Mouse (Mus musculus) liver, embryonic 13.5 days (tissue): Measurements from ENCODE around the gene Kazald1. TPM values are rescaled to one million over a fixed set of nuclear protein-coding genes. Genes with fewer than 3 reads are reported as not detected.

Experiments
- ATAC-seq: fragments of 200-750 bp; cut with Nextera tagmentation; 2 replicates; pipeline ENCODE4 v1.8.0; 2017; ENCODE audit warnings: low read depth, mild to moderate bottlenecking, moderate number of reproducible peaks, moderate library complexity
- DNase-seq: peaks from one replicate; pipeline ENCODE4 v3.0.0; 2022
- H3K27ac ChIP-seq: fragments of 300-500 bp; sonication (generic); 2 replicates; pipeline ENCODE4 v1.5.1; 2015; ENCODE audit warnings: moderate library complexity, mild to moderate bottlenecking, inconsistent platforms
- H3K27me3 ChIP-seq: fragments of 300-500 bp; sonication (generic); 2 replicates; pipeline ENCODE4 v1.6.1; 2015; ENCODE audit warnings: mild to moderate bottlenecking, inconsistent platforms
- H3K36me3 ChIP-seq: fragments of 300-500 bp; sonication (generic); 2 replicates; pipeline ENCODE4 v1.6.1; 2015; ENCODE audit warnings: mild to moderate bottlenecking, inconsistent platforms
- H3K4me1 ChIP-seq: fragments of 300-500 bp; sonication (generic); replicated peaks from 2 replicates; pipeline ENCODE4 v1.6.1; 2015; ENCODE audit warnings: inconsistent platforms
- H3K4me2 ChIP-seq: fragments of 300-500 bp; sonication (generic); 2 replicates; pipeline ENCODE4 v1.6.1; 2015; ENCODE audit warnings: inconsistent platforms, mild to moderate bottlenecking, moderate library complexity
- H3K4me3 ChIP-seq: fragments of 300-500 bp; sonication (generic); replicated peaks from 2 replicates; pipeline ENCODE4 v1.5.1; 2015; ENCODE audit warnings: mild to moderate bottlenecking, inconsistent platforms
- H3K9ac ChIP-seq: fragments of 300-500 bp; sonication (generic); 2 replicates; pipeline ENCODE4 v1.6.1; 2015; ENCODE audit warnings: mild to moderate bottlenecking, inconsistent platforms
- H3K9me3 ChIP-seq: fragments of 300-500 bp; sonication (generic); replicated peaks from 2 replicates; pipeline ENCODE4 v1.6.1; 2016; ENCODE audit warnings: inconsistent platforms
- WGBS: fragments of 180-500 bp; shearing (Covaris S2); methylation state at CpG from one replicate; pipeline ENCODE4 v1.1.7; 2015; ENCODE audit not compliant: insufficient replicate concordance; 5-methylcytosine and 5-hydroxymethylcytosine counted together
- polyA plus RNA-seq: library from polyadenylated mRNA; unstranded; fragments of >200 nt; fragmentation: Nextera tagmentation; extraction: Ambion mirVana; gene quantifications from 2 replicates; pipeline ENCODE4 v1.2.1, GENCODE M21; 2015

Gene Kazald1
- polyA plus RNA-seq, 1 experiment from 2014 or later, result 0.25 TPM

DNA sequence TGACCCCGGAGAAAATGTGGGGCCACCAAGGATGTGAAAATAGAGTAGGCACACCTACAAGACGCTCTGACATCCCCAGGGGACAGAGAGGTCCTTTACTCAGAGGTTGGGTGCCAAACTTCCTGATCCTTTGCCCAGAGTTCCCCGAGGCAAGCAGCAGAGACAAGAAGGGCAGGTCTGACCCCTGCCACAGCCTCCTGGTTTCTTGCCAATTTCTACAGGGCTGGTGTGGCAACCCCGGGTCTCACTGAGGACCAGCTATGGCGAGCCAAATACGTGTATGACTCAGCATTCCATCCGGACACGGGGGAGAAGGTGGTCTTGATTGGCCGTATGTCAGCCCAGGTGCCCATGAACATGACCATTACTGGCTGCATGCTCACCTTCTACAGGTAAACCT is 25.5 kb upstream of the Kazald1 start:
- whole genome bisulfite sequencing, result 61% methylated on average over 9 of the region's 9 CpGs
- ATAC-seq, result no peak

GRCm38 (mm10) chr19:45053451-45053850 is 21.6 kb upstream of the Kazald1 start:
- DNase-seq, result no peak
- Histone ChIP-seq H3K4me1 (peaks cover 35% of the 10 kb centered on the region), H3K4me3 (no peak overlapping the region), H3K4me2 (no peak overlapping the region), H3K36me3 (no peaks in the 10 kb centered on the region), H3K27me3 (0 out of 2 replicates have a peak, but pooled peaks cover 5% of the 10 kb centered on the region), H3K9me3 (no peaks in the 10 kb centered on the region), H3K9ac (no peak overlapping the region), H3K27ac (no peak overlapping the region)
- ATAC-seq, result no peak
- 80% methylated on average over 8 of the region's 8 CpGs for WGBS

More for the DNA sequence above, 25.5 kb upstream of the Kazald1 start:
- no peak overlapping the region for H3K27ac ChIP-seq
- H3K9me3 ChIP-seq, result no peaks in the 10 kb centered on the region
- H3K4me3 ChIP-seq, result no peak overlapping the region
- H3K36me3 ChIP-seq, result no peaks in the 10 kb centered on the region
- H3K9ac ChIP-seq, result no peak overlapping the region
- peaks cover 34% of the 10 kb centered on the region for H3K4me1 ChIP-seq
- peaks cover 33% of the 10 kb centered on the region for H3K27me3 ChIP-seq
- no peak overlapping the region for H3K4me2 ChIP-seq
- DNase-seq, result no peak

GRCm38 (mm10) chr19:45054892-45055690 is 19.9 kb upstream of the Kazald1 start:
- ATAC-seq, result no peak
- DNase-seq, result no peak
- Histone ChIP-seq H3K27ac (no peak overlapping the region), H3K4me1 (peaks cover 40% of the 10 kb centered on the region), H3K27me3 (no peaks in the 10 kb centered on the region), H3K9me3 (no peaks in the 10 kb centered on the region), H3K4me2 (no peak overlapping the region), H3K4me3 (no peak overlapping the region), H3K9ac (no peak overlapping the region), H3K36me3 (no peaks in the 10 kb centered on the region)
- 49% methylated on average over 6 of the region's 6 CpGs for WGBS

DNA sequence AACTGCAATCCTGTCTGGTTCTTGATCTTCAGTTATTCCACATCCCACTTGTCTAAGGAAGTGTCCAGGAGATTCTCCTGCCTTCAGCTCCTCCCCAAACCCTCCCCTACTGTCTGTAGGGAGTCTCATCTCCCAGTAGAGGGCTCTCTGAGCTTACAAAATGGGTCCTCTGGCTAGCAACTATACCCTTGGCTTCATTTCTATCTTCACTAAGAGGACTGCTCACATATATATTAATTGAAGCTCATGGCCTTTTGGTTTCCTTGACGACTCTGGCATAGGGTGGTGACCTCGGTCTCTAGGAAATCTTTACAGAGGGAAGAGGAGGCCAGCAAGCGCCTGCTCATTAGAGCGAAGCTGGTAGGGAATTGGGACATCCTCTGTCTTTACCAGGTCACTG is 18.7 kb upstream of the Kazald1 start:
- 0 out of 2 replicates have a peak overlapping the region, but pooled peaks have one; percentile 95 for H3K27ac ChIP-seq
- no peaks in the 10 kb centered on the region for H3K36me3 ChIP-seq
- 42% methylated on average over 4 of the region's 4 CpGs for WGBS
- no peaks in the 10 kb centered on the region for H3K27me3 ChIP-seq
- H3K9ac ChIP-seq, result no peak overlapping the region
- peaks cover 45% of the 10 kb centered on the region for H3K4me1 ChIP-seq
- H3K9me3 ChIP-seq, result no peaks in the 10 kb centered on the region
- no peak overlapping the region for H3K4me2 ChIP-seq
- no peak for DNase-seq
- ATAC-seq, result no peak
- no peak overlapping the region for H3K4me3 ChIP-seq

GRCm38 (mm10) chr19:45056908-45057698 is 17.9 kb upstream of the Kazald1 start:
- DNase-seq (no peak), ATAC-seq (no peak)
- peaks cover 45% of the 10 kb centered on the region for H3K4me1 ChIP-seq
- 67% methylated on average over 7 of the region's 7 CpGs for WGBS
- H3K9me3 ChIP-seq, result no peaks in the 10 kb centered on the region
- H3K4me2 ChIP-seq, result peak overlapping the region; percentile 92
- H3K9ac ChIP-seq, result peak overlapping the region; percentile 87
- no peaks in the 10 kb centered on the region for H3K27me3 ChIP-seq
- H3K36me3 ChIP-seq, result no peaks in the 10 kb centered on the region
- H3K4me3 ChIP-seq, result peak overlapping the region; percentile 74
- peak overlapping the region; percentile 95 for H3K27ac ChIP-seq

GRCm38 (mm10) chr19:45057724-45058112 is 17.3 kb upstream of the Kazald1 start:
- Histone ChIP-seq H3K27ac (peak overlapping the region; percentile 95), H3K4me2 (peak overlapping the region; percentile 92), H3K9me3 (no peaks in the 10 kb centered on the region), H3K4me1 (peaks cover 48% of the 10 kb centered on the region), H3K9ac (peak overlapping the region; percentile 87), H3K36me3 (no peaks in the 10 kb centered on the region), H3K27me3 (no peaks in the 10 kb centered on the region), H3K4me3 (peak overlapping the region; percentile 74)
- DNase-seq, result no peak
- no peak for ATAC-seq
- WGBS, result 49% methylated on average over 7 of the region's 7 CpGs

DNA sequence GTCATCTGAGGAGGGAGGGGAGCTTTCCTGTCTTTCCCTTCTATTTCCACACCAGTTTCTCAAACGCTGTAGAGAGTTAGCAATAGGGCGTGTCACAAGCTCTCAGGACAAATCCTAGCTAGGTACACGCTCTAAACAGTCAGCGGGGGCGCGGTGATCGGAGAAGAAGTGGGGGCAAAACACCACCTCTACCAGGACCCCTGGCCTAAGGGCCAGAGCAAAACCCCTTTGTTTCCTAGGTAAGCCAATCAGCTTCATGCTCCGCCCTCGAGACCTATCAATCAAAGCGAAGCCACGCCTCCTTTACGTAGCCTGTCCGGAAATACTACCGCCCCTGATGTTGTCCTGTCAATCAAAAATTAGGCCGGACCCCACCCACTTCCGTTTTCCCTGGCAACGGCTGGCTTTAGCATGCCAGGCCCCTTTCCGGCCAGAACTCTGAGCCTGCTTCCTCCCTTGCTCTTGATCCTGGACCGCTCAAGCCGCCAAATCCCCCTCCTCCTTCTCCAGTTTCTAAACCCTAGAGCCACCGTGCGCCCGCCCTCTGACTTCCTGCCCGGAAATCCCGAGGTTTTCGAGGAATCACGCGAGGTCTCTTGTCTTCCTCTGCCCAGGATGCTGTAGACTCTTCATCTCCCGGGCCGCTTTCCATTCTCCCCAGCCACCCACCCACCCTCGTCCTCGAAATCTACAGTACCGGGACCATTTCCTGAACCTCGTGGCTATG is 16.8 kb upstream of the Kazald1 start:
- peak overlapping the region; percentile 74 for H3K4me3 ChIP-seq
- H3K27ac ChIP-seq, result peak overlapping the region; percentile 95
- ATAC-seq (peak; percentile 84), DNase-seq (peak; percentile 78)
- H3K9ac ChIP-seq, result peak overlapping the region; percentile 87
- under 1% methylated on average over 34 of the region's 34 CpGs for WGBS
- H3K4me2 ChIP-seq, result peak overlapping the region; percentile 92
- H3K27me3 ChIP-seq, result no peaks in the 10 kb centered on the region
- no peaks in the 10 kb centered on the region for H3K9me3 ChIP-seq
- no peaks in the 10 kb centered on the region for H3K36me3 ChIP-seq
- peaks cover 51% of the 10 kb centered on the region for H3K4me1 ChIP-seq

DNA sequence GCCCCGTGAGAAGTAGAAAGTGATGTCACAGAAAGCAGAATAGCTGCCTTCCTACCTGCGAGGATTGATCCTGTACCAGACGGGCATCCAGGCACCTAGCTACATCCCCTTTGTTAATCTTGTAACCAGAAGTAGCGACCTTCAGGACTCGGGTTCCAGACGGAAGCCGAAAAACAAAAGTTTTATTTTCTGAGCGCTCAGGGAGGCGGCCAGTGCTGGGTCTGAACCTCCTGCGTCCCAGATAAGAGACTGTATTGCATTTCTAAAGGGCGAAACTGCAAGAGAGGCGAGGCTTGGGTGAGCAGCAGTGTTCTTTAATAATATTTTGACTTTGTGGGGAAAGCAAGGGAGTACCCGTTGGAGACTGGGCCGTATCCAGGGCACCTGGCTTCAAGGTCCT is 16.2 kb upstream of the Kazald1 start:
- Histone ChIP-seq H3K4me3 (peak overlapping the region; percentile 74), H3K4me2 (peak overlapping the region; percentile 92), H3K4me1 (peaks cover 57% of the 10 kb centered on the region), H3K27ac (peak overlapping the region; percentile 95), H3K9me3 (no peaks in the 10 kb centered on the region), H3K9ac (peak overlapping the region; percentile 87), H3K36me3 (no peaks in the 10 kb centered on the region), H3K27me3 (peaks cover under 1% of the 10 kb centered on the region; the same call in 1 of the 2 replicates)
- ATAC-seq (peak; percentile 63), DNase-seq (peak; percentile 29)
- under 1% methylated on average over 14 of the region's 14 CpGs for WGBS

DNA sequence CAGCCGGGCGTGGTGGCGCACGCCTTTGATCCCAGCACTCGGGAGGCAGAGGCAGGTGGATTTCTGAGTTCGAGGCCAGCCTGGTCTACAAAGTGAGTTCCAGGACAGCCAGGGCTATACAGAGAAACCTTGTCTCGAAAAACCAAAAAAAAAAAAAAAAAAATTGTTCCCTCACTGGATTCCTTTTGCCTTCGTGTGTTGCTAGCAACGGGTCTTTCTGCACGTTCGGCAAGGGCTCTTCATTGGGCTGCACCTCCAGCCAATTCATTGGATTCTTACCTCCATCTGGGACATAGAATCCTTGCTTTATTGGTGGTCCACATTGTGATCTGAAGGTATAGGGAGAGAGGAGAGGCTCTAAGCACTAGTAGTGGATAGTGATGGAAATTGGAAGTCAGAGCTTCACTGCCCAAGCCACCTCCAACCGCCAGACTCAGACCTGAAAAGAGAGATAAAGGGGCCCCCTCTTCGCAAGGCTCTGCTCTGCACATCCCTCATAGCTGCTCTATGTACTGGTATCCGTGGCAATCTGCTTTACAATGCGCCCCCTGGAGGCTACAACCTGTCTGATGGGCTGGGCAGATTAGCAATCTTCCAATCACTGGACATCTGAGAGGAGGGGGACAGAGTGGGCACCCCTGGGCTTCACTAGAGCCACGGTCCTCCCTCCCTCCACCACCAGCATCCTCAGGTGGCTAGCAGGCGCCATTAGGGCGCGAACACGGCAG is 11.3 kb upstream of the Kazald1 start:
- peak; percentile 86 for ATAC-seq
- no peaks in the 10 kb centered on the region for H3K36me3 ChIP-seq
- H3K4me1 ChIP-seq, result peaks cover 54% of the 10 kb centered on the region
- peaks cover 40% of the 10 kb centered on the region for H3K27me3 ChIP-seq
- DNase-seq, result peak; percentile 36
- peak overlapping the region; percentile 32 for H3K4me3 ChIP-seq
- H3K9ac ChIP-seq, result peak overlapping the region; percentile 56
- whole genome bisulfite sequencing, result 33% methylated on average over 20 of the region's 20 CpGs
- H3K4me2 ChIP-seq, result peak overlapping the region; percentile 55
- no peaks in the 10 kb centered on the region for H3K9me3 ChIP-seq
- no peak overlapping the region for H3K27ac ChIP-seq

GRCm38 (mm10) chr19:45065226-45065625 is 9.8 kb upstream of the Kazald1 start:
- ATAC-seq (no peak), DNase-seq (no peak)
- Histone ChIP-seq H3K9ac (no peak overlapping the region), H3K27ac (no peak overlapping the region), H3K4me2 (no peak overlapping the region), H3K4me1 (peaks cover 43% of the 10 kb centered on the region), H3K27me3 (peaks cover 40% of the 10 kb centered on the region), H3K9me3 (no peaks in the 10 kb centered on the region), H3K36me3 (no peaks in the 10 kb centered on the region), H3K4me3 (no peak overlapping the region)
- 23% methylated on average over 21 of the region's 21 CpGs for WGBS
